Mouse (Mus musculus) neural tube, embryonic 15.5 days (tissue): ENCODE measurements around the gene Itgb5. TPM values are rescaled to one million over a fixed set of nuclear protein-coding genes. Genes with fewer than 3 reads are reported as not detected.

Source experiments
- ATAC-seq: fragments of 200-750 bp; cut with Nextera tagmentation; 2 replicates; pipeline ENCODE4 v1.8.0; 2017; ENCODE audit warnings: mild to moderate bottlenecking, moderate TSS enrichment, moderate library complexity; ENCODE audit not compliant: low FRiP score
- H3K27ac ChIP-seq: fragments of 300-500 bp; sonication (generic); replicated peaks from 2 replicates; pipeline ENCODE4 v1.5.1; 2015; ENCODE audit warnings: mild to moderate bottlenecking, inconsistent platforms
- H3K27me3 ChIP-seq: fragments of 300-500 bp; sonication (generic); replicated peaks from 2 replicates; pipeline ENCODE4 v1.6.1; 2015; ENCODE audit warnings: inconsistent platforms
- H3K36me3 ChIP-seq: fragments of 300-500 bp; sonication (generic); 2 replicates; pipeline ENCODE4 v1.6.1; 2015; ENCODE audit warnings: inconsistent platforms
- H3K4me1 ChIP-seq: fragments of 300-500 bp; sonication (generic); 2 replicates; pipeline ENCODE4 v1.6.1; 2015; ENCODE audit warnings: inconsistent platforms
- H3K4me2 ChIP-seq: fragments of 300-500 bp; sonication (generic); 2 replicates; pipeline ENCODE4 v1.6.1; 2015; ENCODE audit warnings: inconsistent platforms, mild to moderate bottlenecking, moderate library complexity
- H3K4me3 ChIP-seq: fragments of 300-500 bp; sonication (generic); replicated peaks from 2 replicates; pipeline ENCODE4 v1.5.1; 2015; ENCODE audit warnings: mild to moderate bottlenecking, inconsistent platforms
- H3K9ac ChIP-seq: fragments of 300-500 bp; sonication (generic); replicated peaks from 2 replicates; pipeline ENCODE4 v1.6.1; 2015; ENCODE audit warnings: mild to moderate bottlenecking, inconsistent platforms
- H3K9me3 ChIP-seq: fragments of 300-500 bp; sonication (generic); replicated peaks from 2 replicates; pipeline ENCODE4 v1.6.1; 2016; ENCODE audit warnings: inconsistent platforms
- WGBS: fragments of 180-500 bp; shearing (Covaris S2); methylation state at CpG from one replicate; pipeline ENCODE4 v1.1.7; 2015; ENCODE audit warnings: mixed read lengths; 5-methylcytosine and 5-hydroxymethylcytosine counted together
- polyA plus RNA-seq: library from polyadenylated mRNA; unstranded; fragments of >200 nt; fragmentation: Nextera tagmentation; extraction: Ambion mirVana; gene quantifications from 2 replicates; pipeline ENCODE4 v1.2.1, GENCODE M21; 2015

The Itgb5 gene
- polyA plus RNA-seq = 19.2 and 20.1 TPM in 2 replicates

GRCm38 (mm10) chr16:33829301-33829831 lies at the start of gene Itgb5:
Gene Itgb5 (plus strand): TSS chr16:33829665.
- Histone ChIP-seq H3K36me3 (no peaks in the 10 kb centered on the region), H3K4me3 (peak within 1 kb of the TSS; percentile 74), H3K27ac (peak within 1 kb of the TSS; percentile 56), H3K9ac (peak within 1 kb of the TSS; percentile 58), H3K27me3 (peaks cover 44% of the 10 kb centered on the region), H3K4me1 (peaks cover 33% of the 10 kb centered on the region), H3K9me3 (no peaks in the 10 kb centered on the region), H3K4me2 (peak within 1 kb of the TSS; percentile 100)
- under 1% methylated on average over 28 of the region's 43 CpGs for WGBS
- ATAC-seq = peak; percentile 78

GRCm38 (mm10) chr16:33781789-33782728 lies 47.4 kb upstream of the Itgb5 start:
- no peak overlapping the region for H3K9ac ChIP-seq
- H3K9me3 ChIP-seq = no peaks in the 10 kb centered on the region
- no peak overlapping the region for H3K4me2 ChIP-seq
- no peaks in the 10 kb centered on the region for H3K4me1 ChIP-seq
- no peaks in the 10 kb centered on the region for H3K36me3 ChIP-seq
- no peak for ATAC-seq
- H3K27ac ChIP-seq = no peak overlapping the region
- no peak overlapping the region for H3K4me3 ChIP-seq
- 75% methylated on average over 5 of the region's 5 CpGs for WGBS
- H3K27me3 ChIP-seq = no peaks in the 10 kb centered on the region

- ATAC-seq = no peak
- Histone ChIP-seq H3K4me2 (no peak overlapping the region), H3K4me1 (no peaks in the 10 kb centered on the region), H3K36me3 (no peaks in the 10 kb centered on the region), H3K27me3 (no peaks in the 10 kb centered on the region), H3K9ac (no peak overlapping the region), H3K9me3 (no peaks in the 10 kb centered on the region), H3K4me3 (no peak overlapping the region), H3K27ac (no peak overlapping the region)
- WGBS = 84% methylated on average over 1 of the region's 1 CpGs
Observed at GRCm38 (mm10) chr16:33782729-33783091, 46.8 kb upstream of the Itgb5 start.

GRCm38 (mm10) chr16:33784547-33784946 lies 44.9 kb upstream of the Itgb5 start:
- Histone ChIP-seq H3K36me3 (no peaks in the 10 kb centered on the region), H3K27ac (no peak overlapping the region), H3K9me3 (no peaks in the 10 kb centered on the region), H3K4me2 (no peak overlapping the region), H3K4me3 (no peak overlapping the region), H3K9ac (no peak overlapping the region), H3K27me3 (no peaks in the 10 kb centered on the region), H3K4me1 (no peaks in the 10 kb centered on the region)
- WGBS = 85% methylated on average over 1 of the region's 1 CpGs
- no peak for ATAC-seq

GRCm38 (mm10) chr16:33785092-33785704 lies 44.3 kb upstream of the Itgb5 start:
- 73% methylated on average over 8 of the region's 8 CpGs for WGBS
- Histone ChIP-seq H3K27ac (no peak overlapping the region), H3K4me3 (no peak overlapping the region)

GRCm38 (mm10) chr16:33786657-33787390 lies 42.6 kb upstream of the Itgb5 start:
- Histone ChIP-seq H3K9me3 (no peaks in the 10 kb centered on the region), H3K9ac (no peak overlapping the region), H3K27me3 (no peaks in the 10 kb centered on the region), H3K4me1 (no peaks in the 10 kb centered on the region), H3K4me3 (no peak overlapping the region), H3K27ac (no peak overlapping the region), H3K36me3 (no peaks in the 10 kb centered on the region), H3K4me2 (no peak overlapping the region)
- WGBS = 71% methylated on average over 7 of the region's 7 CpGs
- no peak for ATAC-seq

More at GRCm38 (mm10) chr16:33785092-33785704, 44.3 kb upstream of the Itgb5 start:
- Histone ChIP-seq H3K9me3 (no peaks in the 10 kb centered on the region), H3K4me1 (no peaks in the 10 kb centered on the region), H3K9ac (no peak overlapping the region), H3K27me3 (no peaks in the 10 kb centered on the region), H3K4me2 (no peak overlapping the region), H3K36me3 (no peaks in the 10 kb centered on the region)
- no peak for ATAC-seq

GRCm38 (mm10) chr16:33793846-33794791 lies 35.3 kb upstream of the Itgb5 start, which contains the start of gene Muc13:
Gene Muc13 (plus strand): TSS chr16:33794037.
- no peaks in the 10 kb centered on the region for H3K27me3 ChIP-seq
- 91% methylated on average over 10 of the region's 10 CpGs for WGBS
- H3K9ac ChIP-seq = no peak within 1 kb of the TSS
- ATAC-seq = no peak
- H3K36me3 ChIP-seq = no peaks in the 10 kb centered on the region
- H3K4me3 ChIP-seq = no peak within 1 kb of the TSS
- no peaks in the 10 kb centered on the region for H3K4me1 ChIP-seq
- no peak within 1 kb of the TSS for H3K27ac ChIP-seq
- H3K4me2 ChIP-seq = no peak within 1 kb of the TSS
- H3K9me3 ChIP-seq = no peaks in the 10 kb centered on the region

GRCm38 (mm10) chr16:33795106-33795505 lies 34.4 kb upstream of the Itgb5 start:
- no peak for ATAC-seq
- no peaks in the 10 kb centered on the region for H3K9me3 ChIP-seq
- H3K36me3 ChIP-seq = no peaks in the 10 kb centered on the region
- H3K9ac ChIP-seq = no peak overlapping the region
- WGBS = 80% methylated on average over 4 of the region's 4 CpGs
- H3K4me3 ChIP-seq = no peak overlapping the region
- H3K4me2 ChIP-seq = no peak overlapping the region
- no peaks in the 10 kb centered on the region for H3K4me1 ChIP-seq
- H3K27me3 ChIP-seq = no peaks in the 10 kb centered on the region
- no peak overlapping the region for H3K27ac ChIP-seq

GRCm38 (mm10) chr16:33795887-33796286 lies 33.6 kb upstream of the Itgb5 start:
- WGBS = 87% methylated on average over 6 of the region's 6 CpGs
- Histone ChIP-seq H3K27me3 (no peaks in the 10 kb centered on the region), H3K9ac (no peak overlapping the region), H3K36me3 (no peaks in the 10 kb centered on the region), H3K4me3 (no peak overlapping the region), H3K27ac (no peak overlapping the region), H3K9me3 (no peaks in the 10 kb centered on the region), H3K4me1 (no peaks in the 10 kb centered on the region), H3K4me2 (no peak overlapping the region)
- ATAC-seq = no peak

GRCm38 (mm10) chr16:33796756-33797155 lies 32.7 kb upstream of the Itgb5 start:
- Histone ChIP-seq H3K9me3 (no peaks in the 10 kb centered on the region), H3K4me2 (no peak overlapping the region), H3K27ac (no peak overlapping the region), H3K9ac (no peak overlapping the region), H3K36me3 (no peaks in the 10 kb centered on the region), H3K27me3 (no peaks in the 10 kb centered on the region), H3K4me1 (no peaks in the 10 kb centered on the region), H3K4me3 (no peak overlapping the region)
- WGBS = 88% methylated on average over 3 of the region's 3 CpGs
- no peak for ATAC-seq
